Mouse (Mus musculus) adrenal gland, adult 8-10 months (tissue): ENCODE measurements around the gene Olfr911-ps1. TPM values are rescaled to one million over a fixed set of nuclear protein-coding genes. Genes with fewer than 3 reads are reported as not detected.

ENCODE experiments used
- DNase-seq: peaks from one replicate; pipeline ENCODE4 v3.0.0; 2022
- total RNA-seq, 4 experiments: library from RNA; stranded (reverse); gene quantifications; 2 replicates each; pipeline ENCODE4 v1.2.4; 2022

The Olfr911-ps1 gene
- not detected for total RNA-seq

DNA sequence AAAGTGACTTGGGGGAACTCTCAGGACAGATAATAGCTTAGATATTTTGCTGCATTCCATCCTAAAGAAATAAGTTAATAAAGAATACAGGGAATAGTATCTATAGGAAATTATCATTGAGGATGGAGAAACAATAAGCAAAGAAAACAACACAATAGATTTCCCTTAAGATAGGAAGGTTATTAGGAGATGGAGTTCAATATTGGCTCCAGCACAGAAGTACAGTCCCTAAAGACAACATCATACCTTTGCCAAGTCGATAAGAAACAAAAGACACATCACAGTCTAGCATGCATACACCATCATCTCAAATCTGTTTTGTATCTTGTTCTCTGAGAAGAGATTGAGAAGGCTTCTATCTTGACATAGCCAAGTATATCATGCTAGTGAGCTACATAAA, at the start of gene Olfr911-ps1:
Olfr911-ps1 (plus strand) TSS at position 301 of the 400 bp plus-strand sequence.
- DNase-seq: no peak

DNA sequence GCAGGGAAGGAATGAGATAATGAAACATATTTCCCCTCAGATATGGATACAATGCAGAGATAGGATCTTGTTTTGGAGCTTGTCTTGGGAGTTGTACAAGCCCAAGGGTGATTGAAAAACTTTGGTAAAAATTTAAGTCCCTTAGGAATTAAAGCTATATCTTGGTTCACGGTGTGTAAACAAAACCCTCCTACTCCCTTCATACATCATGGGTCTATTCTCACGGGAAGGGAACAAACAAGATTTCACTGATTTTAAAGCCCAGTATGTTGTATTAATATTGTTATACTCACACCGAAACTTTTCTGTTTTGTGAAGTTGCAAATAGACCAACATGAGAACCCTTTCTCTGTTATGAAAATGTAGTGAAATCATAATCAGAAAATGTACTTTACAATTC, 34.6 kb upstream of the Olfr911-ps1 start, which contains the start of gene Olfr906:
Olfr906 (plus strand) TSS at position 301 of the 400 bp plus-strand sequence.
- DNase-seq: no peak

DNA sequence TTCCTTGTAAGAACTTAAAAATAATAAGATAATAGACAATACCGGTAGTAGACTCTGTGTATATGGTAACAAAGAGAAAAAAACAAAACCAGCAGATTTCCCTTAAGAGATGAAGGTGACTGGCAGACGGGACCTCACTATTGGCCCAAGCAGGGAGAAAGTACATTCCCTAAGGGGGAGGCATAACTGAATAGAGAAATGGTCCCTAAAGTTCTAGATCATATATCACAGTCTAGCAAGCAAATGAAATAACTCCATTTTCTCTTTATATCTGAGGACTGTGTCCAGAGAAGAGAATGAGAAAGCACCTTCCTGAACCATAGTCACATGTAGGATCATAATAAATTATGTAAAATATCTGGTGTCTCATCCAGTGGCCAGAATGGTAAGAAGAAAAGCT, 25.9 kb upstream of the Olfr911-ps1 start, which contains the start of gene Olfr907:
Olfr907 (plus strand) TSS at position 301 of the 400 bp plus-strand sequence.
- DNase-seq: no peak

DNA sequence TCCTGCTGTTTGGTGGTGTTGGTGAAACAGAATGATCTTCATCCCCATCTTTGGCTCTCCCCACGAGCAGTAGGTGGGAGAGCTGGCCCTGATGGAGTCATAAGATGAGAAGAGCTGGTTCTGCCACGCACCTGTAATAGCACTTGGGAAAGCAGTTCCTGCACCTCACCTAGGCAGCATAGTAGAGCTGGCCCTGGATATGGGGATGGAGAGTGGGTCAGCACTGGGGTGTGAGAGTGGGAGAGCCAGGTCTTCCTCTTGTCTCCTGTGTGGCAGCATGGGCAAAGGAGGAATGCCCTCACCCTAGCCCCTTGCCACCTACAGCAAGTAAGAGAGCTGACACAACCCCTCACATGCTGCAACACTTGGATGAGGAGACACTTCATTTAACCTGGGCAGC, 9.0 kb upstream of the Olfr911-ps1 start:
- DNase-seq: no peak

DNA sequence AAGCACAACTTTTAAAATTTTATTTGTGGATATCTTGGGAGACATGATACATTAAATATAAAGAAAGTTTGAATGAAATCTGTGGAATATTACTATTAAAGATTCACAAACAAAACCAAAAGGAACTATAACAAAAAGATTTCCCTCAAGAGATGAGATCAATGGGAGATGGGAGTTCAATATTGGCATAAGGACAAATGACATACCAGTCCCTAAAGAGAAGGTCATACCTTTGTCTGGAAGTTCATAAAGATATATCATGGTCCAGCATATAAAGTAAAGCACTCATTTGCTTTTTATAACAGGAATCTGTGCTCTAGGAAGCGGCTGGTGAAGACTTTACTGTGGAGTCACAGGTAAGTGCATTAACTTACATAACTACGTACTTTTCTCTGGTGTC, 16.2 kb downstream of the Olfr911-ps1 start, which contains the start of gene Olfr910:
Olfr910 (plus strand) TSS at position 301 of the 400 bp plus-strand sequence.
- DNase-seq: no peak

Other genes with a start within 250 kb of the Olfr911-ps1 start
- not detected for gene Olfr896-ps1, start 230.5 kb upstream of the Olfr911-ps1 start, total RNA-seq
- gene Olfr25, start 192.5 kb upstream of the Olfr911-ps1 start, total RNA-seq: not detected
- not detected for gene Olfr898, start 173.2 kb upstream of the Olfr911-ps1 start, total RNA-seq
- not detected for gene Olfr250, start 154.7 kb upstream of the Olfr911-ps1 start, total RNA-seq
- gene Olfr251, start 144.5 kb upstream of the Olfr911-ps1 start, total RNA-seq: not detected
- gene Olfr147, start 119.9 kb upstream of the Olfr911-ps1 start, total RNA-seq: not detected
- not detected for gene Olfr901, start 92.1 kb upstream of the Olfr911-ps1 start, total RNA-seq
- gene Olfr902, start 73.9 kb upstream of the Olfr911-ps1 start, total RNA-seq: not detected
- gene Olfr904, start 58.4 kb upstream of the Olfr911-ps1 start, total RNA-seq: not detected
- gene Olfr905, start 50.5 kb upstream of the Olfr911-ps1 start, total RNA-seq: under 1 TPM in 1 of 4 experiments, not detected in 3; 0.06 TPM
- not detected for gene Olfr906, start 34.5 kb upstream of the Olfr911-ps1 start, total RNA-seq
- not detected for gene Olfr907, start 25.8 kb upstream of the Olfr911-ps1 start, total RNA-seq
- not detected for gene Olfr910, start 16.3 kb downstream of the Olfr911-ps1 start, total RNA-seq
- gene Olfr912, start 58.6 kb downstream of the Olfr911-ps1 start, total RNA-seq: not detected
- not detected for gene Olfr913, start 71.2 kb downstream of the Olfr911-ps1 start, total RNA-seq
- gene Olfr914, start 83.5 kb downstream of the Olfr911-ps1 start, total RNA-seq: not detected
- not detected for gene Olfr916, start 138.3 kb downstream of the Olfr911-ps1 start, total RNA-seq
- not detected for gene Olfr917, start 144.3 kb downstream of the Olfr911-ps1 start, total RNA-seq
- not detected for gene Olfr918, start 153.0 kb downstream of the Olfr911-ps1 start, total RNA-seq
- gene Olfr919, start 182.1 kb downstream of the Olfr911-ps1 start, total RNA-seq: not detected
- 10 to 100 TPM; 50.5 to 75.2 (median 60.9) TPM for gene Vwa5a, start 196.7 kb downstream of the Olfr911-ps1 start, total RNA-seq
- under 1 TPM; 0.23 to 0.83 (median 0.51) TPM for gene Olfr920, start 230.7 kb downstream of the Olfr911-ps1 start, total RNA-seq